Mouse (Mus musculus) heart, embryonic 13.5 days (tissue): ENCODE measurements around the gene Fignl2. TPM values are rescaled to one million over a fixed set of nuclear protein-coding genes. Genes with fewer than 3 reads are reported as not detected.
"Not testable (repeated sequence)": the region's sequence is repeated elsewhere in the genome, so short reads cannot be mapped to it uniquely, and the experiment has no call there.

Experiments
- ATAC-seq: fragments of 200-750 bp; cut with Nextera tagmentation; 2 replicates; pipeline ENCODE4 v1.8.0; 2017; ENCODE audit warnings: moderate TSS enrichment; ENCODE audit not compliant: insufficient number of reproducible peaks, low FRiP score, low TSS enrichment; ENCODE audit errors: extremely low read depth
- H3K27ac ChIP-seq: fragments of 300-500 bp; sonication (generic); replicated peaks from 2 replicates; pipeline ENCODE4 v1.5.1; 2015; ENCODE audit warnings: moderate library complexity, mild to moderate bottlenecking, inconsistent platforms
- H3K27me3 ChIP-seq: fragments of 300-500 bp; sonication (generic); replicated peaks from 2 replicates; pipeline ENCODE4 v1.6.1; 2015; ENCODE audit warnings: mild to moderate bottlenecking, inconsistent platforms
- H3K36me3 ChIP-seq: fragments of 300-500 bp; sonication (generic); 2 replicates; pipeline ENCODE4 v1.6.1; 2015; ENCODE audit warnings: mild to moderate bottlenecking, inconsistent platforms
- H3K4me1 ChIP-seq: fragments of 300-500 bp; sonication (generic); 2 replicates; pipeline ENCODE4 v1.6.1; 2015; ENCODE audit warnings: inconsistent platforms
- H3K4me2 ChIP-seq: fragments of 300-500 bp; sonication (generic); 2 replicates; pipeline ENCODE4 v1.6.1; 2015; ENCODE audit warnings: inconsistent platforms, mild to moderate bottlenecking, moderate library complexity
- H3K4me3 ChIP-seq: fragments of 300-500 bp; sonication (generic); 2 replicates; pipeline ENCODE4 v1.5.1; 2015; ENCODE audit warnings: moderate library complexity, mild to moderate bottlenecking, inconsistent platforms
- H3K9ac ChIP-seq: fragments of 300-500 bp; sonication (generic); 2 replicates; pipeline ENCODE4 v1.6.1; 2015; ENCODE audit warnings: inconsistent platforms, mild to moderate bottlenecking, moderate library complexity
- H3K9me3 ChIP-seq: fragments of 300-500 bp; sonication (generic); 2 replicates; pipeline ENCODE4 v1.6.1; 2016; ENCODE audit warnings: inconsistent platforms
- WGBS: fragments of 180-500 bp; shearing (Covaris S2); methylation state at CpG from one replicate; pipeline ENCODE4 v1.1.7; 2015; ENCODE audit warnings: mixed read lengths; 5-methylcytosine and 5-hydroxymethylcytosine counted together
- polyA plus RNA-seq: library from polyadenylated mRNA; unstranded; fragments of >200 nt; fragmentation: Nextera tagmentation; extraction: Ambion mirVana; gene quantifications from 2 replicates; pipeline ENCODE4 v1.2.1, GENCODE M21; 2015

Fignl2 gene
- 0.08 and 0.09 TPM in 2 replicates for polyA plus RNA-seq

DNA sequence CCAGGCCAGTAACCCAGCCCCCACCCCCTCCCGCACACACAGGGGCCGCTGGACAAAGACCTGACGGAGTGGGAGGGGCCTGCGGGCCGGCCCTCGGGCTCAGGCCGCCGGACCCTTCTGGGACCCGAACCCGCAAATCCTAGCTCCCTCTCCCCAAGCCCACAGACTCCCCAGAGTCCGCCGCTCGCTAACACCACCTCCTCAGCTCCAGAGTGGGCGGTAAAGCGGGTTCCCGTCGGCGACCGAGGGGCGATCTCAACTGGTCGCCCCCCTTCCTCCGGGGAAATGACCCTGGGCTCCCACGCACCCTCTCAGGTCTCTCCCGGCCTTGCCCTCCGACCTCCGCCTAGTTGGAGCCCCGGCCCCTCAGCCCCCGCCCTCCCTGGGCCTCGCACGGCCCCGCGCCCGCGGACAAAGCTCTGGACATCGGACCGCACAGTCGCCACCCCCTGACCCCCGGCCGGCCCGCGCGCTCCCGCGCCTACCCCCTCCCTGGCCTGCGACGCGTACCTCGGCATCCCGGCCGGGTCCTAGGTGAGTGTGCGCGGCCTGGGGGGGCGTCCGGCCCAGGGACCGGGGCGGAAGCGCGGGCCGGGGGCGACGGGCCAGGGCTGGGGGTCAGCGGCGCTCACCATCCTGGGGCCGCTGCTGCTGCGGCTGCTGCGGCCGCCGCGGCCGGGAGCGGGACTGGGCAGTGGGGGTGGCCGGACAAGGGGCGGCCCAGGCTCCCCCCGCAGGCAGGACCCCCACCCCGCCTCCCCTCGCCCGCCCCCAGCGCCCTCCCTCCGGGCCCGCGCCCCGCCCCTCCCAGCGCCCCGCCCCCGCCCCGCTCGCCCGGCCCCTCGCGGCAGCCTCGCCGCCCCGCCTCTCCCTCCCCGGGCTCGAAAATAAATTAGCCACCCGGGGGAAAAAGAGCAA is at the start of gene Fignl2:
Fignl2 (minus strand) TSS at position 755 of the 918 bp plus-strand sequence.
- Histone ChIP-seq H3K9me3 (no peaks in the 10 kb centered on the region), H3K4me1 (peaks cover 45% of the 10 kb centered on the region), H3K9ac (peak within 1 kb of the TSS; percentile 91), H3K4me2 (peak within 1 kb of the TSS; percentile 85), H3K4me3 (peak within 1 kb of the TSS; percentile 76), H3K36me3 (no peaks in the 10 kb centered on the region), H3K27ac (peak within 1 kb of the TSS; percentile 80), H3K27me3 (peaks cover 46% of the 10 kb centered on the region)
- 0% methylated on average over 60 of the region's 96 CpGs for WGBS
- ATAC-seq = peak; percentile 27; the same call in 1 of the 2 replicates

DNA sequence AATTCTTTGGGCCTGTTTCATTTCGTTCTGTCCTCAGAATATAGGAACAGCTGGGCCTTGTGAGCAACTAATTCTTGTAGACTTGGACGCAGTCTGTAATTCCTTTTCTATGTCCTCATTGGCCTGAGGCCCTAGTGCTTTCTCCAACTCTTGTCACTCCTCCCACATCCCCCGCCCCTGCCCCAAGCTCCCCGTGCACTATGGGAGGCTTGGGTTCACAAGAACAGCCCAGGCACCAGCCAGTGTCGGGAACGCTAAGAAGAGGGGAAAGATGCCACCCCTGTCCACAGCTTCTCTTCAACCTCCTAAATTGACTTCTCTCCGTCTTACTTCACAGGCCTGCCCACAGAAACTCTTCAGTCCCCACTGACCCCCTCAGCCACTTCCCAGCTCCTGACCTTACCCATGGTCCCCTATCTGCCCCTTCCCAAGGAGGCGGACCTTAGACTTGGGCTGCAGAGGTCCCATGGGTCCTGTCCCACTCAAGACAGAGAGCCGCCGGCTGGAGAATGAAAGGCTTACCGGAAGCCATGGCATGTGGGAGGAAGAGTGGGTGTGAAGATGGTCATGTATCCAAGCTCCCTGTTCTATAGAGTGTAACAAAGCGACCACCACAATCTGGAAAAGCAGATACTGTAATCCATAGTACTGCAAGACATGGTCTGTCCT is 48.6 kb upstream of the Fignl2 start:
- peaks cover 3% of the 10 kb centered on the region; the same call in 1 of the 2 replicates for H3K9me3 ChIP-seq
- peak overlapping the region; percentile 62; the same call in 1 of the 2 replicates for H3K27ac ChIP-seq
- no peak overlapping the region for H3K4me2 ChIP-seq
- H3K4me3 ChIP-seq = no peak overlapping the region
- H3K9ac ChIP-seq = no peak overlapping the region
- peaks cover 49% of the 10 kb centered on the region for H3K4me1 ChIP-seq
- no peaks in the 10 kb centered on the region for H3K36me3 ChIP-seq
- no peak for ATAC-seq
- peaks cover 60% of the 10 kb centered on the region for H3K27me3 ChIP-seq
- 73% methylated on average over 12 of the region's 12 CpGs for WGBS

GRCm38 (mm10) chr15:101125561-101125960 is 47.2 kb upstream of the Fignl2 start:
- Histone ChIP-seq H3K27ac (no peak overlapping the region), H3K4me3 (no peak overlapping the region), H3K4me1 (peaks cover 38% of the 10 kb centered on the region), H3K9ac (no peak overlapping the region), H3K9me3 (peaks cover 3% of the 10 kb centered on the region; the same call in 1 of the 2 replicates), H3K27me3 (peaks cover 49% of the 10 kb centered on the region), H3K36me3 (no peaks in the 10 kb centered on the region), H3K4me2 (no peak overlapping the region)
- 71% methylated on average over 6 of the region's 6 CpGs for WGBS
- ATAC-seq = no peak

GRCm38 (mm10) chr15:101123202-101123601 is 44.8 kb upstream of the Fignl2 start:
- Histone ChIP-seq H3K9ac (no peak overlapping the region), H3K9me3 (peaks cover 3% of the 10 kb centered on the region; the same call in 1 of the 2 replicates), H3K27me3 (peaks cover 28% of the 10 kb centered on the region), H3K4me1 (peaks cover 20% of the 10 kb centered on the region; the same call in 1 of the 2 replicates), H3K36me3 (no peaks in the 10 kb centered on the region), H3K4me3 (no peak overlapping the region), H3K4me2 (no peak overlapping the region), H3K27ac (peak overlapping the region; percentile 59)
- WGBS = 52% methylated on average over 4 of the region's 4 CpGs
- no peak for ATAC-seq

DNA sequence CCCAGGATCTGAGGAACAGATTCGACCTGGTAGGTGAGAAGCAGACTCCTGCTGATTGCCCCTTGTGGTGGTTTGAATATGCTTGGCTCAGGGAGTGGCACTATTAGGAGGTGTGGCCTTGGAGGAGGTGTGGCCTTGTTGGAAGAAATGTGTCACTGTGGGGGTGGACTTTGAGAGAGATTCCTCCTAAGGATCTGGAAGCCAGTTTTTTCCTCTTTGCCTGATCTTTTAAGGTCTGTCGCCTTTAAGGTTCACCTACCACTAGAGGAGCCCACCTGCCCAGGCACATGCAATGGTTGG is 43.9 kb upstream of the Fignl2 start:
- 28% methylated on average over 2 of the region's 2 CpGs for WGBS
- H3K4me3 ChIP-seq = no peak overlapping the region
- H3K36me3 ChIP-seq = no peaks in the 10 kb centered on the region
- H3K27ac ChIP-seq = no peak overlapping the region
- peaks cover 14% of the 10 kb centered on the region; the same call in 1 of the 2 replicates for H3K4me1 ChIP-seq
- peaks cover 19% of the 10 kb centered on the region for H3K27me3 ChIP-seq
- H3K9ac ChIP-seq = no peak overlapping the region
- H3K4me2 ChIP-seq = no peak overlapping the region
- ATAC-seq = no peak
- H3K9me3 ChIP-seq = peaks cover 3% of the 10 kb centered on the region; the same call in 1 of the 2 replicates

- Histone ChIP-seq H3K27me3 (peaks cover 13% of the 10 kb centered on the region; the same call in 1 of the 2 replicates), H3K4me2 (no peak overlapping the region), H3K9ac (no peak overlapping the region), H3K4me3 (no peak overlapping the region), H3K4me1 (peaks cover 11% of the 10 kb centered on the region; the same call in 1 of the 2 replicates), H3K27ac (no peak overlapping the region), H3K9me3 (peaks cover 3% of the 10 kb centered on the region; the same call in 1 of the 2 replicates), H3K36me3 (no peaks in the 10 kb centered on the region)
- no peak for ATAC-seq
- WGBS = 68% methylated on average over 9 of the region's 9 CpGs
Measured at GRCm38 (mm10) chr15:101121411-101122289, 43.3 kb upstream of the Fignl2 start.

GRCm38 (mm10) chr15:101118399-101119125 is 40.2 kb upstream of the Fignl2 start:
- no peak for ATAC-seq

DNA sequence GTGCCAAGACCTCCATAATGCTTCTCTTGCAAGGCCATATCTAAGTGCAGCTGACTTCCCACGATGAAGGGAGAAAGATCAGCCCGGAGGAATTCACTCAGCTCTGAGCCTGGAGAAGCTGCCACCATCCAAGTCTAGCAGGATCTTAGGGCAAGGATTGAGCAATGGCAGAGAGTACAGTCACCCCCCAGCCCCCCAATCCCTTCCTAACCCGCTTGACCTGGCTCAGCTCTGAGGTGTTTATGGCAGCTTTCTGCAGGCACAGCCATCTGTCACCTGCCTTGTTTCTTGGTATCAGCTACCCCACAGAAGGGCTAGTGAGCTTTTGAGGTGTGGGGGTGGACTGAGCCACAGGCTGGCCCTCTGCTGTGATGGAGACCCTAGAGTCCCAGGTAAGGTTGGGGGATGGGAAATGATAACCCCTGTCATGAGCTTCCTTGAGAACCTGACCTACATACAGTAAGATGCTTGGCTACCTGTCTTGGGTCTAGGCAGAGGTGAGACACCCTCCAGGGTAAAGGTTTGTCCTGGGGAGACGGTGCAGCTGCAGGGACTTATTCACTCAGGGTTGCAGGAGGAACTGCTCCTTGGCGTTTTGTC is 37.2 kb upstream of the Fignl2 start, which contains the start of gene Ankrd33:
Ankrd33 (plus strand) TSS at position 245 of the 600 bp plus-strand sequence.
- Histone ChIP-seq H3K4me3 (no peak within 1 kb of the TSS), H3K9me3 (peaks cover 4% of the 10 kb centered on the region), H3K27me3 (peaks cover 9% of the 10 kb centered on the region), H3K27ac (no peak within 1 kb of the TSS), H3K4me1 (no peaks in the 10 kb centered on the region), H3K36me3 (no peaks in the 10 kb centered on the region), H3K4me2 (no peak within 1 kb of the TSS), H3K9ac (no peak within 1 kb of the TSS)
- ATAC-seq = no peak
- WGBS = 74% methylated on average over 5 of the region's 5 CpGs

More at GRCm38 (mm10) chr15:101118399-101119125, 40.2 kb upstream of the Fignl2 start:
- Histone ChIP-seq H3K4me2 (no peak overlapping the region), H3K9ac (no peak overlapping the region), H3K9me3 (peaks cover 4% of the 10 kb centered on the region), H3K4me1 (peaks cover 7% of the 10 kb centered on the region; the same call in 1 of the 2 replicates), H3K4me3 (no peak overlapping the region), H3K27ac (no peak overlapping the region), H3K36me3 (no peaks in the 10 kb centered on the region), H3K27me3 (no peaks in the 10 kb centered on the region)
- 55% methylated on average over 14 of the region's 14 CpGs for WGBS

DNA sequence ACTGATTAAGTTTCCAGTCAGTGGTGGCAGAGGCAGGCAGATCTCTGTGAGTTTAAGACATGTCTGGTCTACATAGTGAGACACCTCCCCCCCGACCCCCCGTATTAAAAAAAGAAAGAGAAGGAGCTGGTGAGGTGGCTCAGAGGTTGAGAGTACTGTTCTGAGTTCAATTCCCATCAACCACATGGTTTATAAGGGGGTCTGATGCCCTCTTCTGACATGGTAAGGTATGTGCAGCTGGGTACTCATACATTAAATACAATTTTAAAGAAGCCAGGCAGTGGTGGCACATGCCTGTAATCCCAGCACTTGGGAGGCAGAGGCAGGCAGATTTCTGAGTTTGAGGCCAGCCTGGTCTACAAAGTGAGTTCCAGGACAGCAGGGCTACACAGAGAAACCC is 35.4 kb upstream of the Fignl2 start:
- H3K27ac ChIP-seq, ATAC-seq: not testable (repeated sequence)
- 83% methylated on average over 2 of the region's 2 CpGs for WGBS

GRCm38 (mm10) chr15:101113176-101113575 is 34.8 kb upstream of the Fignl2 start:
- H3K9me3 ChIP-seq = peaks cover 4% of the 10 kb centered on the region
- H3K36me3 ChIP-seq = no peaks in the 10 kb centered on the region
- H3K4me3 ChIP-seq = no peak overlapping the region
- H3K4me2 ChIP-seq = no peak overlapping the region
- WGBS = 60% methylated on average over 8 of the region's 8 CpGs
- H3K9ac ChIP-seq = no peak overlapping the region
- 0 out of 2 replicates have a peak, but pooled peaks cover 2% of the 10 kb centered on the region for H3K4me1 ChIP-seq
- ATAC-seq = no peak
- H3K27me3 ChIP-seq = peaks cover 14% of the 10 kb centered on the region
- H3K27ac ChIP-seq = peak overlapping the region; percentile 50

More for the DNA sequence above, 35.4 kb upstream of the Fignl2 start:
- H3K27me3 ChIP-seq = peaks cover 14% of the 10 kb centered on the region
- not testable (repeated sequence) for H3K4me2 ChIP-seq, H3K4me3 ChIP-seq, H3K36me3 ChIP-seq, H3K9ac ChIP-seq, H3K9me3 ChIP-seq, H3K4me1 ChIP-seq
